Mouse (Mus musculus): ENCODE data around the gene D630039A03Rik. TPM values are rescaled to one million over a fixed set of nuclear protein-coding genes. Genes with fewer than 3 reads are reported as not detected.
"Not testable (repeated sequence)": the region's sequence is repeated elsewhere in the genome, so short reads cannot be mapped to it uniquely, and the experiment has no call there.

The D630039A03Rik gene
- total RNA-seq, 2 experiments from 2014 or later, result 0.28 TPM; not detected in 1

DNA sequence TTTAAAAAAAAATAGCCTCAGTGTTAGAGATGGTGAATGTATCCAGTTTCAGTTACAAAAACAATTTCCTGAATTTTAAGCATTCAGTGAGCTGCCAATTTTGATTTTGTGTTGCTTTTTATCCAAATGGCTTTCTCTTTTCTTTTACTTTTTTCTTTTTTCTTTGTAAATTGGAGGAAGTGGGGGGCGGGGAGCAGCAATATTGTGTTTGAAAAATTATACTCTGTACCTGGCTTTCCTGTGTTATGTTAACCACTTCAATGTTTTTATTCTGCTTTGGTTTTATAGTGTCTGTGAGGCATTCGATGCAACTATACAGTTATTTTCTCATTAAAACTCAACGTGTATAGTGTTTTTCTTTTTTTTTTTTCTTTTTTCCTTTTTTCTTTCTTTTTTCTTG lies 19.5 kb downstream of the D630039A03Rik start:
- no peak overlapping the region for H3K4me3 ChIP-seq
- no peak for DNase-seq
- H3K27ac ChIP-seq, result no peak overlapping the region
- TF ChIP-seq CTCF (IDR thresholded peaks at IDR 0.05), result no peak
- intact Hi-C loops (cut with DNase I), result no loop called here

- Histone ChIP-seq H3K4me3 (no peak overlapping the region), H3K27ac (peak overlapping the region; percentile 9; the same call in 1 of the 2 replicates)
- intact Hi-C loops (cut with DNase I), result no loop called here
- TF ChIP-seq CTCF (IDR thresholded peaks at IDR 0.05), result no peak
- no peak for DNase-seq
Measured at GRCm38 (mm10) chr4:57895902-57896301, 20.2 kb downstream of the D630039A03Rik start.

DNA sequence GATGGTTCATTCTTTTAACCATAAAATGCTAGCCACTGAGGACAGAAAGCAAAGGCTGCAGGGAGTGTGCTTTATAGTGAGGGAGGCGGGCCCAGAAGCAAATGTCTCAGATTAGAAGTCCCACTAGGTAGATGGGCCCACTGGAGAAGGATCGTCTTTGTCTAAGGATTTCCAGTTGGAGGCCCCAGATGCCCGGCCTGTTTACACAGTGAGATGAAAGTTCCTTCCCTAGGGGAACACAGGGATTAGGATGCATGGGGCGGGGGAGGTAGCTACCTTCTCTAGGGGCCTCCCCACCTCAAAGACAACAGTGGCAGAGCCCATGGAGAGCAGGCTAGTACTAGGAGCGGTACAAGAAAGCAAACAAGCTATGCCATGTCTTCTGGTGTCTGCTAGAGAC lies 21.0 kb downstream of the D630039A03Rik start:
- DNase-seq, result no peak
- Histone ChIP-seq H3K27ac (peak overlapping the region; percentile 9; the same call in 1 of the 2 replicates), H3K4me3 (no peak overlapping the region)
- intact Hi-C loops (cut with DNase I), result no loop called here
- TF ChIP-seq CTCF (IDR thresholded peaks at IDR 0.05), result no peak

DNA sequence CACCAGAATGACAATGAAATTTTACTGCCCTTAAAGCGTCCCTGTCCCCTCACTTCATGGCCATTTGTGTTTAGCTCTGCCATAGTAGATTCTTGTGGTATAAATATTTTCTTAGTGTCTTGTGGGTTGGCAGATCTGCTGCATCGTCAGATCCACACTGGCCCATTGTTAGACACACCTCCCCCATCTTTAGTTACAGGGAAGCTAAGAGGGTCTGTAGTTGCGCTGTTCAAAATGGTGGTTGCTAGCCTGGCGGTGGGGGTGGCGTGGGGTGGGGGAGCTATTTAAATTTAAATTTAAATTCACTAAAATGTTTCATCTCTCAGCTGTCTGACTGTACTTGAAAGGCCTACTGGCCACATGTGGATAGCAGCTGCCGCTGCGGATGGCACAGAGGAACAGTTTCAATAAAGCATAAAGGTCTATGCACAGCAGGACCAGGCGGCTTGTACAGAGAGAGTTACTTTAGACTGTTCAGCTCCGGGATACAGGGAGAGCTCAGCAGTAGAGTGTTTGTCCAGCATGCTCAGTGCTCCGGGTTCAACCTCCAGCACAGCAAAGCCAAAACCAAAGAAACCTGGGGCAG lies 24.0 kb downstream of the D630039A03Rik start:
- H3K4me3 ChIP-seq, result no peak overlapping the region
- intact Hi-C loops (cut with DNase I), result no loop called here
- TF ChIP-seq CTCF (IDR thresholded peaks at IDR 0.05), result no peak
- H3K27ac ChIP-seq, result no peak overlapping the region
- no peak for DNase-seq

GRCm38 (mm10) chr4:57889773-57890172 lies 26.3 kb downstream of the D630039A03Rik start:
- Histone ChIP-seq H3K27ac (no peak overlapping the region), H3K4me3 (no peak overlapping the region)
- intact Hi-C loops (cut with DNase I), result loop anchor here (10.0 kb wide), 2 partner anchors 105 to 525 kb away; no protein-coding TSS in a partner anchor
- no peak for TF ChIP-seq CTCF (IDR thresholded peaks at IDR 0.05)
- DNase-seq, result no peak

- not testable (repeated sequence) for H3K4me3 ChIP-seq, DNase-seq, H3K27ac ChIP-seq
- intact Hi-C loops (cut with DNase I), result loop anchor here (10.0 kb wide), 2 partner anchors 104 to 524 kb away; no protein-coding TSS in a partner anchor
Measured at GRCm38 (mm10) chr4:57888978-57889377, 27.1 kb downstream of the D630039A03Rik start.

DNA sequence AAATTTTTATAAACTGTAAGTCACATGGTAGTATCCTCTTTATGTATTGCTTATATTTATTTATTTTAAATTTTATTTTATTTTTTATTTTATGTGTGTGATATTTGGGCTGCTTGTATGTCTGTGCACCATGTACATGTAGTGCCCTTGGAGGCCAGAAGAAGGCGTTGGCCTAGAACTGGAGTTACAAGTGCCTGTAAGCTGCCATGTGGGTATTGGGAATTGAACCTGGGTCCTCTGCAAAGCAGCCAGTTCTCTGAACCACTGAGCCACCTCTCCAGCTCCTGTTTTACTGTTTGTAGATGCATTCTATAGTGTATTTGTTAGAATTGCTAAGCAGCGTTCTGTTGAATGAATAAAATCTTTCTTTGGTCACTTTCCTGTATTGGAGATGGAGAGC lies 27.9 kb downstream of the D630039A03Rik start:
- Histone ChIP-seq H3K4me3 (no peak overlapping the region), H3K27ac (no peak overlapping the region)
- no peak for DNase-seq
- intact Hi-C loops (cut with DNase I), result loop anchor here (10.0 kb wide), 2 partner anchors 103 to 523 kb away; no protein-coding TSS in a partner anchor
- TF ChIP-seq CTCF (IDR thresholded peaks at IDR 0.05), result no peak

DNA sequence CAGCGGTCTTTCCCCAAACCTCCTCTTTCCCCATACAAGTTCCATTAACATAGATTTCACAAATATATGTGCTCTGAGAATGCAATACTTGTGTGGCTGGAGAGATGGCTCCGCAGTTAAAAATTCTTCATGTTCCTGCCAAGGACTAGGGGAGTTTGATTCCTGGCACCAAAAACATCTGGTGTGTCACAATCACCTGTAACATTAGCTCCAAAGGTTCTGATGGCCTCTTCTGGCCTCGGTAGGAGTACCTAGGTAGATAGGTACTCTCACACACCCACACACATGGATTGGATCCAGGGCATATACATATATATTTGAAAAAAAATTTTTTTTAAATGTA lies 29.2 kb downstream of the D630039A03Rik start:
- TF ChIP-seq CTCF (IDR thresholded peaks at IDR 0.05), result no peak
- no peak for DNase-seq
- intact Hi-C loops (cut with DNase I), result loop anchor here (10.0 kb wide), 2 partner anchors 102 to 522 kb away; no protein-coding TSS in a partner anchor
- Histone ChIP-seq H3K27ac (no peak overlapping the region), H3K4me3 (no peak overlapping the region)

DNA sequence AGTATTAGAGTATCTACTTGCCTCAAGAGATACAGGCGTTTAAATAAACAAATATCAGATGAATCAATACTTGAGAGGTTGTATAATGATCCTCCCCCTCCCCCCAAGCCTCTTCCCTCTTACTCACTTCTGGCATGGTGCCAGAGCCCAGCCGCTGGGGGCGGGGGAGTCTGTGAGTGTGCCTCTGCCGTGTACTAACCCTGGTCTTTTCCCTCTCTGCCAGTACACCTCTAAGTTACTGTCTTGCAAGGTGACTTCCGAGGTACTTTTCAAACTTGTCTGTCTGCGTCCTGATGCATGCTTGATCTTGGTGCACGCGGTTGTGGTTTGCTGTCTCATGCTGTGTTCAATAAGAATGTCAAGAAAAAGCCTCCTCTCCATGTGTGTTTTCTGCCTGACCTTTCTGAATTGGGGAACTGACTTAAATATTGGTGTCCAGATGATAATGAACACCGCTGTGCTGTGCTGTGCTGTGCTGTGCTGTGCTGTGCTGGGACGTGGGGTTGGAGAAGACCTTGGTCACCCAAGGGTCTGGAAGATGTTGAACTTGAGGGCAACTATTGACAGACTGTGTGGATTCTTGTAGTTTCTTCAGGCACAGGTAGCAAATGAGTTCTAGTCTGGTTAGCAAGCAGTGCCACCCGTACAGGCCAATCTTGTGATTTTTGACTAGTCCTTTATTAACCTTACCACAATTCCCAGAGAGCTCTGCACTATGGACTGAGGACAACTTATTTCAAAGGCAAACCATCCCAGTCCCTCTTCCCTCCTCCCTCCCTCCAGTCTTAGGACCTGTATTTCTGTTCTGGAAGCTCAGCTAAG lies 29.8 kb downstream of the D630039A03Rik start:
- intact Hi-C loops (cut with DNase I), result loop anchor here (10.0 kb wide), 2 partner anchors 101 to 521 kb away; no protein-coding TSS in a partner anchor
- no peak overlapping the region for H3K4me3 ChIP-seq
- TF ChIP-seq CTCF (IDR thresholded peaks at IDR 0.05), result no peak
- no peak for DNase-seq
- H3K27ac ChIP-seq, result no peak overlapping the region

- no peak for TF ChIP-seq CTCF (IDR thresholded peaks at IDR 0.05)
- no peak for DNase-seq
- no peak overlapping the region for H3K4me3 ChIP-seq
- H3K27ac ChIP-seq, result no peak overlapping the region
- intact Hi-C loops (cut with DNase I), result loop anchor here (10.0 kb wide), 2 partner anchors 100 to 520 kb away; no protein-coding TSS in a partner anchor
Measured at GRCm38 (mm10) chr4:57885186-57885585, 30.9 kb downstream of the D630039A03Rik start.

GRCm38 (mm10) chr4:57884511-57884910 lies 31.6 kb downstream of the D630039A03Rik start:
- Histone ChIP-seq H3K27ac (no peak overlapping the region), H3K4me3 (no peak overlapping the region)
- intact Hi-C loops (cut with DNase I), result loop anchor here (10.0 kb wide), 2 partner anchors 100 to 520 kb away; no protein-coding TSS in a partner anchor
- no peak for TF ChIP-seq CTCF (IDR thresholded peaks at IDR 0.05)
- DNase-seq, result no peak

DNA sequence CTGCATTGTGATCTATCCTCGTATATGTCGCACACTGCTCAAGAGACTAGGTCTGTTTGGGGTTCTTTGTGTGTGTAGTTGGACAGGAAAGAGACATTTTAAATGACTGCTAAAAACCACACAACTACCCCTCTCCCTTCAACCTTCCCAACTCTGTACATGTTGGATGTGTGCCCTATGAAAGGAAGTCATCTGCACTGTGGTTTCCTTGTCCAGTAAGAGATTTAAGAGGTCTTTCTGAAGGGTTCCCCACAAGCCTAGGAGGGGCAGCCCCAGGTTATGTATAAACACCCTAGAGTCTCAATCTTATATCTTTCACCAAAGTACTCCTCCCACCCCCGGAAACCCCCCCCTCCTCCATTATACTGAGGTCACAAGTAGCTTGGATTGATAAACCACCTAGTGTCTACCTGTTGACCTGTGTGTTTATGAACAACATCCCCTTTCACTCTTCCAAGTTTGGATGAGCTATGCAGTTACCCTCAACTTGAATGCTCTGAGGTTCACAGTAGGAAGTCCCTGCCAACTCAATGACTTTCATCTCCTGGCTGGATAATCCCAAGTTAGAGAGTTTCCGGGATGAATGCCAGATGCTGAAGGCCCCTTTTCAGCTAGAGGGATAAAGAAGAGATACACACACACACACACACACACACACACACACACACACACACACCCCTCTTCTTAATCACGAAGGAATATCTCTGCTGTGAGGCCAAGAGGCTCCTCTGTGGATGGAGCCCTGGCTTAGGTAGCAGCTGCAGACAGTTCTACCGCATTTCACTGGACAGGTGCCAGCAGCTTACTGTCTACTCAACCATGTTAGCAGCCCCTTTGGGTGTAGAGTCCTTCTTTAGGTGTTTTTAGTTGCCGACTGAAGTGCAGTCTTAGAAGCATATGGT lies 32.3 kb downstream of the D630039A03Rik start:
- intact Hi-C loops (cut with DNase I), result loop anchor here (10.0 kb wide), 2 partner anchors 99 to 519 kb away; no protein-coding TSS in a partner anchor

More for the DNA sequence above, 32.3 kb downstream of the D630039A03Rik start:
- TF ChIP-seq CTCF (IDR thresholded peaks at IDR 0.05), result no peak
- DNase-seq, result peak; percentile 42
- Histone ChIP-seq H3K4me3 (no peak overlapping the region), H3K27ac (no peak overlapping the region)

All from gastrocnemius, adult 2 months (tissue).